Mouse (Mus musculus) stomach, postnatal 0 days (tissue): ENCODE measurements at regions not wholly inside any gene's neighbourhood (a gene's known extent, or its start where the extent isn't known, plus 50 kb on each side); places are given as distances from the start of the nearest gene placed in this dataset.
A peak's percentile ranks its signal among the peaks of the same experiment; 100 is the strongest.

Source experiments
- ATAC-seq: fragments of 200-750 bp; cut with Nextera tagmentation; 2 replicates; pipeline ENCODE4 v1.8.0; 2017; ENCODE audit not compliant: low FRiP score, low TSS enrichment
- DNase-seq: peaks from one replicate; pipeline ENCODE4 v3.0.0-alpha.2; 2016; ENCODE audit warnings: low spot score
- H3K27ac ChIP-seq: fragments of 300-500 bp; sonication (generic); replicated peaks from 2 replicates; pipeline ENCODE4 v1.5.1; 2014; ENCODE audit warnings: mild to moderate bottlenecking, control low read depth
- H3K27me3 ChIP-seq: fragments of 300-500 bp; sonication (generic); 2 replicates; pipeline ENCODE4 v1.6.1; 2014; ENCODE audit warnings: low read length; ENCODE audit not compliant: control insufficient read depth, insufficient read depth
- H3K36me3 ChIP-seq: fragments of 300-500 bp; sonication (generic); 2 replicates; pipeline ENCODE4 v1.6.1; 2014; ENCODE audit warnings: low read length, mixed read lengths; ENCODE audit not compliant: control insufficient read depth, insufficient read depth
- H3K4me1 ChIP-seq: fragments of 300-500 bp; sonication (generic); replicated peaks from 2 replicates; pipeline ENCODE4 v1.6.1; 2014; ENCODE audit warnings: antibody characterized with exemption; ENCODE audit not compliant: control insufficient read depth, insufficient read depth
- H3K4me2 ChIP-seq: fragments of 300-500 bp; sonication (generic); replicated peaks from 2 replicates; pipeline ENCODE4 v1.6.1; 2014; ENCODE audit warnings: low read depth, mild to moderate bottlenecking, control low read depth, moderate library complexity
- H3K4me3 ChIP-seq: fragments of 300-500 bp; sonication (generic); 2 replicates; pipeline ENCODE4 v1.5.1; 2014; ENCODE audit warnings: low read depth, low read length, control low read depth
- H3K9ac ChIP-seq: fragments of 300-500 bp; sonication (generic); 2 replicates; pipeline ENCODE4 v1.6.1; 2014; ENCODE audit warnings: mild to moderate bottlenecking, low read length, control low read depth, mixed read lengths
- H3K9me3 ChIP-seq: fragments of 300-500 bp; sonication (generic); 2 replicates; pipeline ENCODE4 v1.6.1; 2016; ENCODE audit warnings: low read length; ENCODE audit not compliant: control insufficient read depth
- CTCF ChIP-seq: IDR thresholded peaks from 2 replicates; pipeline ENCODE4 v1.5.1; 2016; ENCODE audit warnings: antibody characterized with exemption, low read depth, mild to moderate bottlenecking, moderate library complexity
- EP300 ChIP-seq: optimal IDR thresholded peaks from 2 replicates; pipeline ENCODE3; 2016; ENCODE audit warnings: antibody characterized with exemption
- WGBS: fragments of 180-500 bp; shearing (Covaris S2); extraction: QIAGEN DNeasy Blood & Tissue Kit; methylation state at CpG from one replicate; pipeline ENCODE4 v1.1.7; 2014; 5-methylcytosine and 5-hydroxymethylcytosine counted together

DNA sequence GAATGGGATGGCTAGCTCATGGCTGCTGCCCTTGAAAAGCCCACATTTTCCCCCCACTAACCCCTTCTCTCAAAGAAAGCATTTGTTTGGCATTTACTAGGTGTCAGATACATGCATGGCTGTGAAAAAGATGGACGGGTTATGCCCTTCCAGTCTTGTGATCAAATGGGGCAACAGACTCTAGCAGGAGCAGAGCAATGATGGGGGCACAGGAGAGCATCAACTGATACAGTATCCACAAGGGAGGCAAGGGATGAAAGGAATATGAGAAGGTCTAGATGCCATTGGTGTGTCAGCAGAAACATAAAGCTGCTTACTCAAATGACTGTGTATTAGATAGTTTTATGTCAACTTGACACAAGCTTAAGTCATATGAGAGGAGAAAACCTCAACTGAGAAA lies 315.9 kb downstream of the Mycn start:
- Histone ChIP-seq H3K36me3 (no peaks in the 10 kb centered on the region), H3K4me2 (no peak overlapping the region), H3K4me1 (no peaks in the 10 kb centered on the region), H3K9ac (no peak overlapping the region), H3K27ac (no peak overlapping the region), H3K27me3 (no peaks in the 10 kb centered on the region), H3K9me3 (no peaks in the 10 kb centered on the region), H3K4me3 (no peak overlapping the region)
- DNase-seq: no peak
- TF ChIP-seq EP300 (no peak), CTCF (no peak)
- no peak for ATAC-seq
- WGBS: 75% methylated on average over 1 of the region's 1 CpGs

DNA sequence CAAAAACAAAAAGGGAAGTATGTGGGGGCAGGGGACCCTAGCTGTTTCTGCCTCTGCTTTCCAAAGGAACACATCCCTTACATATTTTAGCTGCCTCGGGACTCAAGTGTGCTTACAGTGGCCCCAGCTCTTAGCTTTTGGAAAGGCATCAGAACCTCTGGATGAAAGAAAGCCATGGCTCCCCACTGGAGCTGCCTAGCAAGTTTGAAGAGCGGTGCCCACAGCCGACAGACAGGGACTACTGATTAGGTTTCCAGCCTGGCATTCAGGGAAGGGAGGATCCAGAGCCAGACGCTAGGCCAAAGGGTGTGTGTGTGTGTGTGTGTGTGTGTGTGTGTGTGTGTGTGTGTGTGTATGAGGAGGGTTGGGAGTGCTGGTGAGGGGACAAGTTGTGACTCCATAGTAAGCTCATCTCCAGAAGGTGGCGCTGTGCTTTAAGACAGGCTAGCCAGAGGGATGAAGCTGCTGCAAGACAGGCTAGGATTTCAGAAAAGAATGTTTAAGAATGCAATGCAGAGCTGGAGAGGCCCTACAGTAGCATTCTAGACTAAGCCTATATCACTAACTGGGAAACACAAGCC lies 318.9 kb downstream of the Mycn start:
- DNase-seq: peak; percentile 85
- Histone ChIP-seq H3K9me3 (no peaks in the 10 kb centered on the region), H3K27ac (no peak overlapping the region), H3K9ac (no peak overlapping the region), H3K4me3 (no peak overlapping the region), H3K36me3 (no peaks in the 10 kb centered on the region), H3K4me1 (no peaks in the 10 kb centered on the region), H3K4me2 (no peak overlapping the region), H3K27me3 (no peaks in the 10 kb centered on the region)
- ATAC-seq: peak; percentile 70
- WGBS: 20% methylated on average over 5 of the region's 5 CpGs
- TF ChIP-seq EP300 (no peak), CTCF (peak; percentile 89)

DNA sequence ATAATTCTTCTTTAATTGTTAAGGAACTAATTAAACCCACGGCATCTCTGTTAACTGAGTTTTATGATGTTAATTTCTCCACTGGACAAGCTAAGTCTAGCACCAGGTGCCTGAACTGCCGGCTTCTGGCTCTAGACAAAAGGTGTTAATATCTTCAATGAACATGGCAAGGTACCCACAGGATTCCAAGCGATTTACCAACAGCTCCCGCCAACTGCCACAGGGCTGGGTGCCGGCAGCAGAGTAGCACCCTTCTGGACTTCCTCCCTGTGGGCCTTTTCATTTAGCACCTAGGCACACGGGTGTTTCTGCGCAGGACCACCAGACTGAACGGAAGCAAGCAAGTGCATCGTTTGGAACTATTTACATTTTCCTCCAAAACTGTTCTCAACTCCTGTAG lies 320.2 kb downstream of the Mycn start:
- no peak for DNase-seq

GRCm38 (mm10) chr12:12620316-12620715 lies 321.4 kb downstream of the Mycn start:
- no peak for ATAC-seq
- Histone ChIP-seq H3K4me3 (no peak overlapping the region), H3K9ac (no peak overlapping the region), H3K27me3 (no peaks in the 10 kb centered on the region), H3K4me1 (no peaks in the 10 kb centered on the region), H3K36me3 (no peaks in the 10 kb centered on the region), H3K4me2 (no peak overlapping the region), H3K9me3 (no peaks in the 10 kb centered on the region), H3K27ac (no peak overlapping the region)
- no peak for DNase-seq
- TF ChIP-seq CTCF (no peak), EP300 (no peak)
- 85% methylated on average over 5 of the region's 5 CpGs for WGBS

More for the DNA sequence above, 320.2 kb downstream of the Mycn start:
- Histone ChIP-seq H3K4me3 (no peak overlapping the region), H3K4me1 (no peaks in the 10 kb centered on the region), H3K27ac (no peak overlapping the region), H3K36me3 (no peaks in the 10 kb centered on the region), H3K27me3 (no peaks in the 10 kb centered on the region), H3K9me3 (no peaks in the 10 kb centered on the region), H3K9ac (no peak overlapping the region), H3K4me2 (no peak overlapping the region)
- 87% methylated on average over 9 of the region's 9 CpGs for WGBS
- no peak for TF ChIP-seq EP300
- TF ChIP-seq CTCF: no peak
- ATAC-seq: no peak

DNA sequence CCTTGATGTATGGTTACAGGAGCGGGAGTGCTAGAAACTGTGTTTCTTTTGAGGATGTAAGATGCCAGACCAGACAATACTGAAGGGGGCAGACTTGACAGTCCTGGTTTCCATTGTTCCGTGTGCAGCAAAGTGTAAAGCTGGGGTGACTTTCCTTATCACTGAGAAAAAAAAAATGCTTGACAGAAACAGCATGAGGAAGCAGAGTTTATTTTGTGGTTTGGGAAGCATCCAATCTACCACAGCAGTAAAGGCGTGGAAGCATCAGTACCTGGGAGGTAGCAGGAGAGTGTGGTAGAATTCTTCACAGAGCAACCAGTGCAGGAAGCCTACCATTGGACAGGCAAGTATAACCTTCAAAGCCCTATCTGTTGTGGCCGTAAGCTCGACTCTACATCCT lies 322.3 kb downstream of the Mycn start:
- no peaks in the 10 kb centered on the region for H3K4me1 ChIP-seq
- no peak overlapping the region for H3K4me3 ChIP-seq
- no peaks in the 10 kb centered on the region for H3K36me3 ChIP-seq
- DNase-seq: no peak
- H3K9me3 ChIP-seq: no peaks in the 10 kb centered on the region
- no peak for ATAC-seq
- no peak for TF ChIP-seq CTCF
- TF ChIP-seq EP300: no peak
- 65% methylated on average over 5 of the region's 5 CpGs for WGBS
- H3K27ac ChIP-seq: no peak overlapping the region
- no peak overlapping the region for H3K9ac ChIP-seq
- no peaks in the 10 kb centered on the region for H3K27me3 ChIP-seq
- H3K4me2 ChIP-seq: no peak overlapping the region

GRCm38 (mm10) chr12:12612520-12612919 lies 329.2 kb downstream of the Mycn start:
- Histone ChIP-seq H3K27me3 (no peaks in the 10 kb centered on the region), H3K9me3 (no peaks in the 10 kb centered on the region), H3K4me3 (no peak overlapping the region), H3K36me3 (no peaks in the 10 kb centered on the region), H3K4me2 (no peak overlapping the region), H3K4me1 (no peaks in the 10 kb centered on the region), H3K27ac (no peak overlapping the region), H3K9ac (no peak overlapping the region)
- TF ChIP-seq EP300 (no peak), CTCF (no peak)
- 86% methylated on average over 3 of the region's 3 CpGs for WGBS
- DNase-seq (no peak), ATAC-seq (no peak)
